Mouse (Mus musculus) adrenal gland, postnatal 14 days (tissue): ENCODE results near the gene Satb2. TPM values are rescaled to one million over a fixed set of nuclear protein-coding genes. Genes with fewer than 3 reads are reported as not detected.

Source experiments
- DNase-seq: peaks from one replicate; pipeline ENCODE4 v3.0.0; 2021; ENCODE audit warnings: mixed read lengths
- total RNA-seq: library from RNA; stranded (reverse); gene quantifications from 2 replicates; pipeline ENCODE4 v1.2.3, GENCODE M21; 2021

Satb2 gene
- total RNA-seq, 1 experiment from 2014 or later: 1.6 TPM

- no peak for DNase-seq
Measured at GRCm38 (mm10) chr1:56930096-56930495, 48.4 kb downstream of the Satb2 start.

GRCm38 (mm10) chr1:56928731-56929130, 49.7 kb downstream of the Satb2 start:
- no peak for DNase-seq

DNA sequence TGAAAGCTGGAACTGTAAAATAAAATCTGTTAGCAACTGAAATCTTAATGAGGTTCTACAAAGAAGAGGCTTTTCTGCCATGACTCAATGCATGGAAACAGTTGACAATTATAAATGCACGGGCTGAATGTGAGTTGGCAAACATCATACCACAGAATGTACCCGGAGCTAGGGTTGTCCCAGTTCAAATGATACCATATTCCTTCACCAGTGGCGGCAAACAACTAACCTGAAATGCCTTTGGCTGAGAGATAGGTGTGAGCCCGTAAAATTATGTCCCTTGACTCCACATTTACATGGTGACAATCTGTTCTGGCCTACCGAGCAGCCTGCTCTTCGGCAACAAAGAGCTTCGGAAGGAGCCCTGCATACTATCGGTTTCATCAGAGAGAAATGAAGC, 58.0 kb downstream of the Satb2 start:
- no peak for DNase-seq

DNA sequence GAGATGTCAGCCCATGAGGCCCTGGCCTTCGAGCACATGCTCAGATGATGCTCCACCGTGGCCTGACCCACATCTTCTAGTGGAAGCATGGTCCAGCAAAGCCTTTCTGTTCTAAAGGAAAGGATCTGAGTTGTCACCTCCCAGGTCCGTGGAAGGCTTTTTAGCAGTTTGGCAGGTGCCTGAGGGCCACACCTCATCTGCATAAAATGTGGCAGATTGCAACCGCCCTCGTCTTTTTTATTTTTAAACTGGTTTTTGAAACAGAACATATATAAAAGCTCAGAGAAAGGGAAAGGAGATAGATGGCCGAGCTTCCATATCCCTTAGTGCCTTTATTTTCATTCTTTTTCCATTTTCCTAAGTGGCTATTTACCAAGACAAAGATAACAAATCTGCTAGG, 64.2 kb downstream of the Satb2 start:
- DNase-seq: no peak

- DNase-seq: no peak
Measured at GRCm38 (mm10) chr1:56900706-56901287, 77.7 kb downstream of the Satb2 start.

DNA sequence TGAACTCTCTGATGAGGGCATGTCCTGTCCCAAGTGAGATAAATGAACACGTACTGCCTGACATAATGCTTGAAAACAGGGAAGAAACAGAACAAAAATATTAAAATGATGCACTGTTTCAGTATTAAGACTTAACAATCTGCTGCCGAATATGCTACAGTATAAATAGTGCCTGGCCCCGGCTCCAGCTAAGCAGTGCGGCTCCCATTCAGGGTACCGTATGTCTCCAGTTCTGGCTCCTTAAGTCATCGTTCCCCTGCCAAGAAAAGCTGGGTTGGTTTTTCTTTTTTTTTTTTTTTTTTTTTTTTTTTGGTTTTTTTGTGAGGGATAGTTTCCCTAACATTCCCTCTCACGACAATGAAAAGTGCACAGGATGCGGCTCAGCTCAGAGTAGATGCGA, 78.3 kb downstream of the Satb2 start:
- DNase-seq: no peak

DNA sequence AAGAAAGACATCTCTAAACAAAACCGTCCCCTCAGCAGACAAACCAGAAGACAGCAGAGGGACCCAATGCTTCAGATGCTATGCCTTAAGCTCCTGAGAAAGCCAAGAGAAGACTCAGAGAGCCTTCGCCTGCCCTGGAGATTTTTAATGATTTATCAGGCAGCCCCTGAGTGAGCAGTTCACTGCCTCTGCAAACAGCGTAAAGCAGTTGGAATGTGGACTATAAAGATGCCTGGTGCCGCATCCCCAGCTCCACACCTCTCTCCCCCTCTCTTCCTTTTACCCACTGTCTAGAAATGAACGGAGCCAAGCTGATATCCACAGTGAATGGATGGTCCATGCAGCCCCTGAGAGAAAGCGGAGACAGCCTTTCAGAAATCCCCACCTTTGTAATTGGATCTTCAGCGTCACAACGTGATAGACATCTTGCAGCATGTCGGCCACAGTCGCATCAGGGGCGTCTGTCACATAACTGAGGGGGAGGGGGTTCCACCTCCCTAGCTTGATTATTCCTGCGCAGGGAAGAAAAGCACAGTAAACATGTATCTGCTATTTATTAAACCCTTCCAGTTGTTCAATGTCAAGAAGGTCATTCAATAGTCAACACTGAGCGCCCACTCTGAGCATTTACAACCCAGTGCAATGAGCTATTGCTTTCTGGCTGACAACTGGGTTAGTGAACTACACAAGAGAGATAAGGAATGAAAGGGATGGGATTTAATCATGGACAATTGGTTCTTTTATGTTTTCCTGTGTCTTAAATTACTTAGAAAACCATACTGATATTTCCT, 79.6 kb downstream of the Satb2 start:
- DNase-seq: no peak

DNA sequence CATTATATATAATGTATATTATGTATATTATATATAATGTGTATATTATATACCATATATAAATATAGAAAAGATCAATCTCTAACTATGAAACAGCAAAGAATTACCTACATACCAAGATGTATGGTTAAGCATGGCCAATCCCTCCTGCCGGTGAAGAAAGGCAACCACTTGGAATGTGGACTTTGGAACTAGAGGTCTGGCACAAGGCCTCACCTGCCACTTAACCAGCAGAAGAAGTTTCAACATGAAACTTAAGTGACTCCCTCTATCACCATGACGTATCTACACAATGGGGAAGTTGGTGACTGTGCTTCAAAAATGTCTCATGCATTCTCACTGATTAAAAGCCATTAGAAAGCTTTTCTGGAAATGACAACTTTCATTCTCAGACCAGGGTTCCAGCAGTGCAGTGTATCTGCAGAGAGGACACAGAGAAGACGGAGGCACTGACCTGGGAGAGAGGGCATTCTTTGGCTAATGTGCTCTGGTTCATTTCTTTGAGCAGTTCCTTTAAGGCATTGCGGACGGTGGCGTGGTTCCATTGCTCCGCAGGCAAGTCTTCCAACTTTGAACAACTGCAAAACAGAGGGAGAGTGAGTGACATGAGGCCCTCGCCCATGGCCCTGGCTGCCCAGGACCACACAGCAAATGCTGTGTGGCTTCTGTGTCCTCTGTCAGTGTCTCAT, 80.8 kb downstream of the Satb2 start:
- no peak for DNase-seq

- DNase-seq: peak; percentile 31
Measured at GRCm38 (mm10) chr1:56896670-56897069, 81.8 kb downstream of the Satb2 start.

DNA sequence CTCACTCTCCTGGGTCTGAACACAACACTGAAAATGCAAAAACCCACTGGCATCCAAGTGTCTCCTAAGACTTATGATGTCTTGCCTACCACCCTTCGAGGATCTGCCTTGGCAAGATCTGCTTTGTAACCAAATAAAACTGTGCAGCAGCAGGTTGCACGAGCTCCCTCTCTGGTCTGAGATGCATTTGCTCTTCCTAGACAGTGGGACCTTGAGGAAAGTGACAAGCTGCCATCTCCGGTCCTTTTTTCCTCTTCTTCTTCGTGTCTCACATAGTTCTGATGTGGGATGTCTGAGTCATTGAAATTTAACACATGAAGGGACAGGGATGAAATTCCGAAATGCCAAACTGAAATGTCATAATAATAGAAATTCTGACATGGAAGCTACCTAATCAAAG, 85.7 kb downstream of the Satb2 start:
- no peak for DNase-seq

- DNase-seq: no peak
Measured at GRCm38 (mm10) chr1:56888939-56889338, 89.5 kb downstream of the Satb2 start.

DNA sequence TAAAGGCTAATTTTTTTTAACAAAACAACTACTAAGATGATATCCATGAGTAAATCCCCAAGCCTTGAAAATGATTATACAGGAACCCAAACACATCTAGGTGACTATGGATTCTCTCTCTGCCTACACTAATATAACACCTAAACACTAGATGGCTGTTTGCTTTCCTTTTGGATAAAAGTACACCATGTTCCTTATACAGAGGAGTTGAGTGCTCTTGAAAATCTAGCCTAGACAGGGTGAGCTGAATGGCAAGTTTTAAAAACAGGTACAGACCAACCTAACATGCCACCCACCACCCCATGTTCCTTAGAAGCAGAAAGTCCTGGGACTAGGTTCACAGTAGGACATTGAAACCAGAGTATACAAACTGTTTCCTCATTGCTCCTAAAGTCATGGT, 90.9 kb downstream of the Satb2 start:
- no peak for DNase-seq

DNA sequence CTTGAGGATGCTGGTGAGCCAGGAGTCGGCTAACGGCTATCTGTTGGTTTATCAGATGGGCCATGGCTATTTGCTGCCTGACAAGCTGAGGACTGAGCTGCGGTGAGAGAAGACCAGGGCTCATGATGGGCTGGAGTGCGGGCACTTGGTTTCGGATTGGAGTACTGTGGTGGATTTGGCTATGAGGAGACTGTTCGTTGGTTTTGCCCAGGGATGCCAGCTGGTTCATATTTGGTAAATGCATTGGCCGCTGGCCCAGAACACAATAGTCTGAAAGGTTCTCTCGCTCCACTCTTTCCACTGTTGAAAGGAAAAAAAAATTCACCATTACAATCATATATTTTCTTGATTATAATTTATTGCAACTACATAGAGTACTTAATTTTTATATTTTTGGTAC, 107.0 kb downstream of the Satb2 start:
- DNase-seq: no peak

- no peak for DNase-seq
Measured at GRCm38 (mm10) chr1:56865246-56865645, 113.2 kb downstream of the Satb2 start.

DNA sequence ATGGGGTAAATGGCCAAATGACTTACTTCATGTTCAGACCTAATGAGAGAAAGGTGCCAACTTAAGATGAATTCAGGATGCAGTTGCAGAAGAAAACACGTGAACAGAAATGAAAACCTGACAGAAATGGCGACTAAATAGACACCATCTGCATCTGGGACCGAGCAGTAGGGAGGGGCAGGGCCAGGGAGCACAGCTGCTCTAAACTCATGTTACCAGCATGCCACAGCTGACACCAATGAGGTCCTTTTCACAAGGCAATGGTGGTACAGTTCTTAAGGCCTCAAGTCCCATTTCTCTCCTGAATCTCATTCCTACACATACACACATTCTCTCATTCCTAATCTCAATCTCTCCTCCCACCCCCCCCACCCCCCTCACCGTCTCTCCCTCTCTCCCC, 115.7 kb downstream of the Satb2 start:
- no peak for DNase-seq

- DNase-seq: no peak
Measured at GRCm38 (mm10) chr1:56857202-56857601, 121.2 kb downstream of the Satb2 start.

- no peak for DNase-seq
Measured at GRCm38 (mm10) chr1:56850446-56850845, 128.0 kb downstream of the Satb2 start.

DNA sequence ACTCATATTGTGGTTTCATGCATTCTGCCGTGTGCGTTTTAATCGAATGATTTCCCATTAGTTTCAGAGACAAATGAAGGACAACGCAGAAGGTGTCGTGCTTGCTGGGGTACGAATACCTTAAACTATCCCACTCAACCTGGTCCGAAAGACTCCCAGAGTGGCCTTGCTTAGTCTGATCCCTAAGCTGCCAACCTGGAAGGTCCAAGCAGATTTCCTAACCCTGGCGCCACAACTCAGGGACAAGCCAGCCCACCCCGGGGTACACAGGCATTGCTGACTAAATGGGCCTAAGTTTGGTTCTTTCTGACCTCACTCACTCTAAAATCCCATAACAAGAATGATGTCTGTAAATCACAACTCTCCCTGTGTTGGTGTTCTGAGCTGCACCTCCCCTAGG, 132.1 kb downstream of the Satb2 start:
- no peak for DNase-seq

DNA sequence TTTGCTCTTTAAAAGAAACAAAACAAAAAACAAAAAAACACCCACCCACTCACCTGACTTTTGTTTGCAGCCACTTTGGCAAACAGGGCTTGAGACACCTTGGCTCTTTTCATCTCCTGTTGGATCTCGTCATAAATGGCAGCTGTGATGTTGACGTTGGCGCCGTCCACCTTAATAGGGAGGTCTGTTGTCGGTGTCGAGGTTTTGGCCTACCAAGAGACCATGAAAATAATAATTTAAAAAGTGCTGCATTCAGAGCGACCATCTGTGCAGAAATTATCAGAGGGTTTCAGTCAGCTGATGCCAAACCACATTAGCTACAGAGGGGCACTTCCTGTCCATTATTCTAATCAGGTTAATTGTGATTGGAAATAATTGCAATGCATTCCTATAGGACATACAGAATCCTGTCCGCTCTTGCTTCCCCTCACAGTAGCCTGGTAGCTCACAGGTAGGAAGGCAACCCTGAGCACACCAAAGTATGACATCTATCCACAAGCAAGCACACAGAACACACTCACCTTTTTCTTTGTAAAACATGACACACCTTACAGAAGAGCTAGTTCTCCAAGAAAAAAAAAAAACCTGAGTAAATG, 132.8 kb downstream of the Satb2 start:
- DNase-seq: no peak

GRCm38 (mm10) chr1:56844551-56845330, 133.7 kb downstream of the Satb2 start:
- no peak for DNase-seq

GRCm38 (mm10) chr1:56838901-56839300, 139.5 kb downstream of the Satb2 start:
- DNase-seq: no peak
